Mouse (Mus musculus) megakaryocyte, embryonic 14.5 days (primary cell): ENCODE measurements around the gene Strbp.

Experiments
- FLI1 ChIP-seq: IDR thresholded peaks from 2 replicates; pipeline ENCODE4 v1.6.1; 2012; ENCODE audit warnings: low read length, inconsistent platforms, mixed read lengths
- GATA1 ChIP-seq: IDR thresholded peaks from 3 replicates; pipeline ENCODE4 v1.6.1; 2012; ENCODE audit warnings: mixed read lengths, low read length, inconsistent platforms, borderline replicate concordance

DNA sequence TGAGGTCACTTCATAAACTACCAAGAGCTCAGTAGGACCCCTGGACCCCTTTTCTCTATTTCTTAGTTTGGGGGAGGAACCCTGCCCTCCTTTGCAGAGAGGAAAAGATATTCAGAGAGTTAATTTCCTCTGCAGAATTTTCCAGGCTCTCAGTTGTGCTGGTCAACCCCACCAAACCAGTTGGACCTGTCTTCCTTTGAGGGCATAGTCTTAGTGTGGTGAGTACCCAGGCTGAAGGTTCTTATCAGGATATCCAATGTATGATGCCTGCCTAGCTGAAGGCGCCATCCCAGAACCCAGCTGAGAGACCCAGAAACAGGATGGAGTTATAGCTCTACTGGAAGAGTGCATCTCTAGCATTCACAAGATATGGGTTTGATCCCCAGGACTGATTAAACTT is 47.5 kb upstream of the Strbp start:
- TF ChIP-seq GATA1 (no peak), FLI1 (no peak)
